Mouse (Mus musculus) neural tube, embryonic 12.5 days (tissue): ENCODE measurements around the gene Actl10. TPM values are rescaled to one million over a fixed set of nuclear protein-coding genes. Genes with fewer than 3 reads are reported as not detected.

Experiments
- ATAC-seq: fragments of 200-750 bp; cut with Nextera tagmentation; 2 replicates; pipeline ENCODE4 v1.8.0; 2017; ENCODE audit warnings: low read depth, mild to moderate bottlenecking, moderate TSS enrichment, moderate library complexity; ENCODE audit not compliant: low FRiP score
- H3K27ac ChIP-seq: fragments of 300-500 bp; sonication (generic); 2 replicates; pipeline ENCODE4 v1.5.1; 2016
- H3K27me3 ChIP-seq: fragments of 300-500 bp; sonication (generic); replicated peaks from 2 replicates; pipeline ENCODE4 v1.6.1; 2016; ENCODE audit warnings: mild to moderate bottlenecking
- H3K36me3 ChIP-seq: fragments of 300-500 bp; sonication (generic); 2 replicates; pipeline ENCODE4 v1.6.1; 2016; ENCODE audit warnings: mild to moderate bottlenecking
- H3K4me1 ChIP-seq: fragments of 300-500 bp; sonication (generic); 2 replicates; pipeline ENCODE4 v1.6.1; 2016
- H3K4me2 ChIP-seq: fragments of 300-500 bp; sonication (generic); replicated peaks from 2 replicates; pipeline ENCODE4 v1.6.1; 2016; ENCODE audit warnings: mild to moderate bottlenecking
- H3K4me3 ChIP-seq: fragments of 300-500 bp; sonication (generic); 2 replicates; pipeline ENCODE4 v1.5.1; 2016
- H3K9ac ChIP-seq: fragments of 300-500 bp; sonication (generic); 2 replicates; pipeline ENCODE4 v1.6.1; 2016; ENCODE audit warnings: mild to moderate bottlenecking
- H3K9me3 ChIP-seq: fragments of 300-500 bp; sonication (generic); 2 replicates; pipeline ENCODE4 v1.6.1; 2016; ENCODE audit warnings: mild to moderate bottlenecking
- WGBS: fragments of 180-500 bp; shearing (Covaris S2); methylation state at CpG from one replicate; pipeline ENCODE4 v1.1.7; 2016; 5-methylcytosine and 5-hydroxymethylcytosine counted together
- polyA plus RNA-seq: library from polyadenylated mRNA; unstranded; fragments of >200 nt; fragmentation: Nextera tagmentation; extraction: Ambion mirVana; gene quantifications from 2 replicates; pipeline ENCODE4 v1.2.1, GENCODE M21; 2016

Actl10 gene
- polyA plus RNA-seq, 1 experiment from 2014 or later, result 1.0 TPM

DNA sequence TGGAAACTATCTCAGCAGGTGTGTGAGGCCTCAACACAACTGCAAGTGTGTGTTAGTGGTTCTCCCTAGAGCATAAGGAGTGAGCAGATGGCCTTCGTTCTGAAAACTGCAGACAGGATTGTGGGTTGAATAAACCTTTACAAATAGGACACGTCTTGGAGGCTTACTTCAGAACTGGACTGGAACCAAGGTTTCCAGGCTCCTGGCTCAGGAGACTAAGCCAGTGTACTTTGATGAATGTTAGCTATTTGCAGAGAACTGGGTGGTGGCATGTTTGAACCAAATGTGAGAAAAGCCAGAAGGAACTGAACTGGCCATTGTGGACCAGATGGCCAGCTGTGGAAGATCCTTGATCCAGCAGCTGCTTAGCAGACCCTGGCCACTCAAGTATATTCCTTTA, 13.3 kb upstream of the Actl10 start:
- 0 out of 2 replicates have a peak, but pooled peaks have one; percentile 25 for ATAC-seq
- Histone ChIP-seq H3K27ac (no peak overlapping the region), H3K4me3 (no peak overlapping the region), H3K27me3 (no peaks in the 10 kb centered on the region), H3K9ac (no peak overlapping the region), H3K4me1 (peaks cover 20% of the 10 kb centered on the region; the same call in 1 of the 2 replicates), H3K4me2 (no peak overlapping the region), H3K9me3 (no peaks in the 10 kb centered on the region), H3K36me3 (peaks cover 37% of the 10 kb centered on the region)
- 67% methylated on average over 2 of the region's 2 CpGs for WGBS

GRCm38 (mm10) chr2:154538710-154539109, 12.9 kb upstream of the Actl10 start:
- no peak overlapping the region for H3K4me3 ChIP-seq
- no peak overlapping the region for H3K4me2 ChIP-seq
- no peaks in the 10 kb centered on the region for H3K9me3 ChIP-seq
- H3K27ac ChIP-seq, result no peak overlapping the region
- no peaks in the 10 kb centered on the region for H3K27me3 ChIP-seq
- peaks cover 35% of the 10 kb centered on the region for H3K36me3 ChIP-seq
- 51% methylated on average over 3 of the region's 3 CpGs for WGBS
- peak; percentile 52 for ATAC-seq
- H3K9ac ChIP-seq, result no peak overlapping the region
- peaks cover 20% of the 10 kb centered on the region; the same call in 1 of the 2 replicates for H3K4me1 ChIP-seq

DNA sequence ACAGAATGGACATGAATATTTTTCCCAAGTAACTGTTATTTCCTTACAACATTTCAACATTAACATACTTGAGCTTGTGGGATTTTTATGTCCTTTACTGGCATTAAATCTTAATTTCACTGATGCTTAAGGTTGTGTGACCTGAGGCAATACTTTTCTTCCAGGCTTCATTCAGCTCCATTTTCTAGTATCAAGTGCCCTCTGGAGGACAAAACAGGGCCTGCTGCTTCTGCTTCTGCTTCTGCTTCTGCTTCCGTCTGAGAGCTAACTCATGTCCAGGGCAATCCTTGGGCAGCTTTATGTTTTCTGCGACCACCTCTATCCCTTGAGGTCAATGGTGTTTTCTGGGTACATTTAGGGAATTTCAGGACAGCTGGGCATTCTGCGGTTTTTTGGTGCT, 11.9 kb upstream of the Actl10 start:
- H3K36me3 ChIP-seq, result peaks cover 27% of the 10 kb centered on the region

GRCm38 (mm10) chr2:154541630-154542029, 9.9 kb upstream of the Actl10 start:
- Histone ChIP-seq H3K4me1 (peaks cover 20% of the 10 kb centered on the region; the same call in 1 of the 2 replicates), H3K36me3 (peaks cover 13% of the 10 kb centered on the region; the same call in 1 of the 2 replicates), H3K4me3 (no peak overlapping the region), H3K4me2 (no peak overlapping the region), H3K9ac (no peak overlapping the region), H3K9me3 (no peaks in the 10 kb centered on the region), H3K27me3 (no peaks in the 10 kb centered on the region), H3K27ac (no peak overlapping the region)
- no peak for ATAC-seq
- WGBS, result 77% methylated on average over 2 of the region's 2 CpGs

More for the DNA sequence above, 11.9 kb upstream of the Actl10 start:
- Histone ChIP-seq H3K9me3 (no peaks in the 10 kb centered on the region), H3K4me1 (peaks cover 20% of the 10 kb centered on the region; the same call in 1 of the 2 replicates), H3K9ac (no peak overlapping the region), H3K4me3 (no peak overlapping the region), H3K4me2 (no peak overlapping the region), H3K27ac (no peak overlapping the region), H3K27me3 (no peaks in the 10 kb centered on the region)
- 73% methylated on average over 3 of the region's 3 CpGs for WGBS
- no peak for ATAC-seq

DNA sequence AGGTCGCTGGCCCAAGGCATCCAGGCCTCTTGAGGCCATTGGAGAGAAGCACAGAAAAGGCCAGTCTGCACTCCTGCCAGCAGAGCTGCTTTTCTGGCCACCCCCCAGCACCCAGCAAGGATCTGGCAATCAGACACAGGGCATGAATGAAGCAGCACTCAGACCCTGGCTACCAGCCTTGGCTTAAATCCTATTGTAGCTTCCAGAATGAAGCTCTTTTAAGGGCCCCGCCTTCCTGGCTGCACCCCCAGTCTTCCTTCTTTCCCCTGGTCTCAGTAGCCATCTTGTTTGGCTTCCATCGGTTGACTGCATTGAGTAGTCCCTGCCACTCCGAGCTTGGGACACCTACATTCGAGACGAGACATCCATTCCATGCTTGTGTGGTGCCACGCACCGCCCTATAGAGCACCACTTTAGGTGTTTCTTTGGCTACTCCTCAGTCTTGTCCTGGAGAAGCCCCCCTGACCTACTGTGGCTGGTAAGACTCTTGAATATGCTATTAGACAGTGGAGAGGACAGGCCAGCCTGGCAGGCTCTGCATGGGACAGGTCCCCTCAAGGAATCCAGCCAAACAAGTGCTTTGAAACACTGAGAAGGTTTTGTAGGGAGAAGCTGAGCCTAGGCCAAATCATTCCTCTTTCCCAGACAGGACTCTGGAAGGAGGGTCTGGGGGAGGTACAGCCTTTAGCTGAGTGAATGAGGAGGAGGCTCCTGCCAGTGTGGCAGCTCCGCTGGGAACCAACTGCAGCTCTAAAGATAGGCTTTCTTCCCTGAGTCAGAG, 7.8 kb upstream of the Actl10 start:
- Histone ChIP-seq H3K4me1 (peaks cover 6% of the 10 kb centered on the region; the same call in 1 of the 2 replicates), H3K36me3 (0 out of 2 replicates have a peak, but pooled peaks cover 3% of the 10 kb centered on the region), H3K27ac (no peak overlapping the region), H3K9ac (no peak overlapping the region), H3K4me3 (no peak overlapping the region), H3K4me2 (no peak overlapping the region), H3K9me3 (no peaks in the 10 kb centered on the region), H3K27me3 (no peaks in the 10 kb centered on the region)
- ATAC-seq, result no peak
- WGBS, result 91% methylated on average over 9 of the region's 9 CpGs

GRCm38 (mm10) chr2:154546711-154547110, 4.9 kb upstream of the Actl10 start, which contains the start of gene 1700003F12Rik:
1700003F12Rik (plus strand) TSS chr2:154547085.
- ATAC-seq, result no peak
- Histone ChIP-seq H3K4me1 (peaks cover 10% of the 10 kb centered on the region), H3K4me3 (no peak within 1 kb of the TSS), H3K27ac (no peak within 1 kb of the TSS), H3K9ac (no peak within 1 kb of the TSS), H3K9me3 (no peaks in the 10 kb centered on the region), H3K27me3 (peaks cover 7% of the 10 kb centered on the region; the same call in 1 of the 2 replicates), H3K36me3 (0 out of 2 replicates have a peak, but pooled peaks cover 3% of the 10 kb centered on the region), H3K4me2 (no peak within 1 kb of the TSS)
- WGBS, result 91% methylated on average over 10 of the region's 10 CpGs

DNA sequence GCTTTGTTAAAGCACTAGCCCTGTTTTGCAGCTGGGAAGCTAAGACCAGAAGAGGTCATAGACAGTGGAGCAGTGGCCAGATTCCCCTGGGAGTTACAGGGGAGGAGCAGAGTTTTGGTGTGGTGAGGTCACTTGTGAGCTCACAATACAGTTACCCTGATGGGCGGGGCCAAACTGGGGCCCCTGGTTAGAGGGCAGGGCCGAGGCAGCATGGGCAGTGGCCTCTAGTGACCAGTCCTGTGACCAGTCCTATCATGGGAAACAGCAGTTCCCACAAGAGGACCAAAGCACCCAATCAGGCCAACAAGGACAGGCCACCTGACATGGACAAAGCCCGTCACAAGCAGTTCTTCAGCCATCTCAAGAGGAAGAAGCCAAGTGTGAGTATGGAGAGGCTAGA, 2.9 kb upstream of the Actl10 start:
- no peak overlapping the region for H3K9ac ChIP-seq
- peaks cover 22% of the 10 kb centered on the region for H3K4me1 ChIP-seq
- 31% methylated on average over 3 of the region's 3 CpGs for WGBS
- H3K36me3 ChIP-seq, result 0 out of 2 replicates have a peak, but pooled peaks cover 3% of the 10 kb centered on the region
- H3K27ac ChIP-seq, result no peak overlapping the region
- peaks cover 13% of the 10 kb centered on the region for H3K27me3 ChIP-seq
- no peak overlapping the region for H3K4me3 ChIP-seq
- ATAC-seq, result peak; percentile 12; the same call in 1 of the 2 replicates
- peak overlapping the region; percentile 85; the same call in 1 of the 2 replicates for H3K4me2 ChIP-seq
- H3K9me3 ChIP-seq, result no peaks in the 10 kb centered on the region

- ATAC-seq, result peak; percentile 67
- H3K27me3 ChIP-seq, result peaks cover 13% of the 10 kb centered on the region
- H3K36me3 ChIP-seq, result 0 out of 2 replicates have a peak, but pooled peaks cover 3% of the 10 kb centered on the region
- H3K27ac ChIP-seq, result no peak overlapping the region
- WGBS, result 2% methylated on average over 48 of the region's 48 CpGs
- H3K9ac ChIP-seq, result peak overlapping the region; percentile 65
- peak overlapping the region; percentile 34 for H3K4me3 ChIP-seq
- H3K4me1 ChIP-seq, result peaks cover 22% of the 10 kb centered on the region
- peak overlapping the region; percentile 85 for H3K4me2 ChIP-seq
- no peaks in the 10 kb centered on the region for H3K9me3 ChIP-seq
Measured at GRCm38 (mm10) chr2:154549127-154549885, 2.3 kb upstream of the Actl10 start.

DNA sequence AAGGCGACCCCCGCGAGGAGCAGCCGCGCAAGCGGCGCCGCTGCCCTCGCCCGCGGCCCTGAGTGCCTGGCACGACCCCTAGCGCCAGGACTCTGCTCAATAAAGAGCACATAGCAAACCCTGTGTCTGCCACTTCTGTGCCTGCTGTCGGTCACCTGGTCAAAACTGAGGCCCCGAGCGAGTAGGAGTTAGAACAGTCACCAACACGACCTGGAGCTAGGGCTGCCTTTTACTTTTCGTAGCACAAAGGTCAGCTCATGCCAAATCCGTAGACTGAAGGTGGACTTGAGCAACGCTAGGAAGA, 1.7 kb upstream of the Actl10 start:
- Histone ChIP-seq H3K9ac (no peak overlapping the region), H3K4me3 (peak overlapping the region; percentile 34), H3K9me3 (no peaks in the 10 kb centered on the region), H3K27me3 (peaks cover 13% of the 10 kb centered on the region), H3K4me2 (peak overlapping the region; percentile 85), H3K36me3 (0 out of 2 replicates have a peak, but pooled peaks cover 1% of the 10 kb centered on the region), H3K4me1 (peaks cover 22% of the 10 kb centered on the region), H3K27ac (no peak overlapping the region)
- WGBS, result 17% methylated on average over 20 of the region's 20 CpGs
- no peak for ATAC-seq

- Histone ChIP-seq H3K4me2 (no peak overlapping the region), H3K4me1 (peaks cover 22% of the 10 kb centered on the region), H3K27ac (no peak overlapping the region), H3K9me3 (no peaks in the 10 kb centered on the region), H3K4me3 (no peak overlapping the region), H3K36me3 (no peaks in the 10 kb centered on the region), H3K9ac (no peak overlapping the region), H3K27me3 (peaks cover 13% of the 10 kb centered on the region)
- no peak for ATAC-seq
- 91% methylated on average over 2 of the region's 2 CpGs for WGBS
Measured at GRCm38 (mm10) chr2:154550937-154551336, 639 bp upstream of the Actl10 start.

- H3K4me2 ChIP-seq, result peak overlapping the region; percentile 37
- peaks cover 13% of the 10 kb centered on the region for H3K27me3 ChIP-seq
- H3K27ac ChIP-seq, result no peak overlapping the region
- peak; percentile 9 for ATAC-seq
- no peak overlapping the region for H3K9ac ChIP-seq
- 39% methylated on average over 21 of the region's 21 CpGs for WGBS
- H3K4me1 ChIP-seq, result peaks cover 24% of the 10 kb centered on the region
- no peaks in the 10 kb centered on the region for H3K9me3 ChIP-seq
- no peaks in the 10 kb centered on the region for H3K36me3 ChIP-seq
- no peak overlapping the region for H3K4me3 ChIP-seq
Measured at GRCm38 (mm10) chr2:154551927-154552326, 351 bp downstream of the Actl10 start.

DNA sequence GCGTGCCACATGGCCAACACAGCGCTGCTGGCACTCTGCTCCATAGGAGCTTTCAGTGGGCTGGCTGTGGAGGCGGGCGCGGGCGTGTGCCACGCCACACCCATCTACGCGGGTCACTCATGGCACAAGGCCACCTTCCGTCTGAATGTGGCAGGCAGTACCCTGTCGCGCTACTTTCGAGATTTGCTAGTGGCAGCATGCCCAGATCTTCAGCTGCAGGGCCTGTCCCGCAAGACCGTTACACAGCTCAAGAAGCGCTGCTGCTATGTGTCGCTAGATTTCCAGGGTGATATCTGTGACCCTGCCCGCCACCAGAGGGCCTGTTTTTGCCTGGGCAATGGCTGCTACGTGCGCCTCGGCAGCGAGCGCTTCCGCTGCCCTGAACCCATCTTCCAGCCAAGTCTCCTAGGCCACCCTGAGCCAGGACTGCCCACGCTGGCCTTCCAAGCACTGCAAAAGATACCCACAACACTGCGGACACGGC, 890 bp downstream of the Actl10 start:
- ATAC-seq, result peak; percentile 10
- peaks cover 13% of the 10 kb centered on the region for H3K27me3 ChIP-seq
- H3K4me1 ChIP-seq, result peaks cover 30% of the 10 kb centered on the region
- no peak overlapping the region for H3K9ac ChIP-seq
- 23% methylated on average over 27 of the region's 27 CpGs for WGBS
- peak overlapping the region; percentile 37 for H3K4me2 ChIP-seq
- no peaks in the 10 kb centered on the region for H3K9me3 ChIP-seq
- no peak overlapping the region for H3K27ac ChIP-seq
- H3K4me3 ChIP-seq, result no peak overlapping the region
- no peaks in the 10 kb centered on the region for H3K36me3 ChIP-seq
